8 mouse cellular contexts compared by ENCODE assay signal in genomic region chr6:112946895-112947436, GRCm38 (mm10). TPM values are rescaled to one million over a fixed set of nuclear protein-coding genes. Genes with fewer than 3 reads are reported as not detected.
DNase-seq lines count a peak whose midpoint lies in the region; ATAC-seq lines count a peak whose summit lies in the region.

Gene Srgap3, minus strand, starts transcription at chr6:112947266.

- no peaks in the 10 kb centered on the region for H3K27me3 ChIP-seq in intestine, embryonic 16.5 days (replicated peaks; ENCODE audit: control insufficient read depth, insufficient read depth, low read length)

- peaks cover 23% of the 10 kb centered on the region for H3K4me1 ChIP-seq in intestine, embryonic 16.5 days (ENCODE audit: control insufficient read depth, insufficient read depth, low read length)

- peak within 1 kb of the TSS; percentile 68 for H3K4me3 ChIP-seq in intestine, embryonic 16.5 days (ENCODE audit: low read length)

- DNase-seq in adrenal gland, adult 2 months = peak; percentile 91
- DNase-seq in embryo, embryonic 10 days (ENCODE audit: low spot score) = peak; percentile 91
- DNase-seq in gastrocnemius, postnatal 36 days = peak; percentile 54 to 63
- DNase-seq in left cerebral cortex, postnatal 25 days (ENCODE audit: low spot score in 2 of 2) = peak; percentile 81 to 96
- peak; percentile 88 for DNase-seq in mesoderm, embryonic 11.5 days (ENCODE audit: low read depth, low spot score)
- DNase-seq in right cerebral cortex, postnatal 36 days (ENCODE audit: low spot score in 2 of 2) = peak; percentile 82 to 92

- H3K9ac ChIP-seq in intestine, embryonic 16.5 days (ENCODE audit: low read depth, low read length) = peak within 1 kb of the TSS; percentile 78

- H3K4me2 ChIP-seq in intestine, embryonic 16.5 days (ENCODE audit: low read depth, low read length) = peak within 1 kb of the TSS; percentile 89

- intact Hi-C loops in gastrocnemius, postnatal 36 days (cut with DNase I) = no loop called here
- intact Hi-C loops in left cerebral cortex, postnatal 25 days (cut with DNase I) = loop anchor here (2.0 to 5.0 kb wide), 6 partner anchors 54 to 220 kb away; no protein-coding TSS in a partner anchor

- WGBS in intestine, embryonic 16.5 days = under 1% methylated on average over 31 of the region's 31 CpGs

- no peaks in the 10 kb centered on the region for H3K36me3 ChIP-seq in intestine, embryonic 16.5 days (ENCODE audit: control insufficient read depth, insufficient read depth, low read length)

- H3K27ac ChIP-seq in intestine, embryonic 16.5 days (ENCODE audit: low read length) = peak within 1 kb of the TSS; percentile 60

- ATAC-seq in intestine, embryonic 16.5 days = peak; percentile 96
- no peak for ATAC-seq in inflammation-experienced regulatory T-cells, adult 6 months

- H3K9me3 ChIP-seq in intestine, embryonic 16.5 days (ENCODE audit: control insufficient read depth, low read length) = no peaks in the 10 kb centered on the region

RNA-seq across cellular contexts. Expression of gene Srgap3, which starts in this region (rescaled TPM):
- 10 to 100 TPM; 14.3 to 21.2 TPM for total RNA-seq in adrenal gland, adult 2 months (2021)
- polyA plus RNA-seq in adrenal gland, adult 2 months (2012; rRNA removed) = 3.2 and 3.7 TPM in 2 replicates
- total RNA-seq in gastrocnemius, postnatal 36 days (2021) = 1 to 10 TPM; 1.2 to 1.3 TPM
- polyA plus RNA-seq in intestine, embryonic 16.5 days (2015; fragmentation: Nextera tagmentation; extraction: Ambion mirVana) = 2.1 and 3.5 TPM in 2 replicates
- total RNA-seq in left cerebral cortex, postnatal 25 days (2021) = 100 to 1,000 TPM; 204 to 206 TPM
- under 1 TPM; 0.20 to 0.90 (median 0.68) TPM for polyA plus RNA-seq in inflammation-experienced regulatory T-cells, adult 6 months (2017; shearing (Covaris generic))

Comparison
In these comparisons a context has a peak if more than half of its experiments do, and no peak if none do; other contexts are left out.
1. RNA of gene Srgap3 (total RNA-seq): 204 to 206 TPM in left cerebral cortex, postnatal 25 days; 14.3 to 21.2 TPM in adrenal gland, adult 2 months and 1.2 to 1.3 TPM in gastrocnemius, postnatal 36 days; every median in the first group is over 4 times any median in the second.
2. Peak in every context shown above with its lines, with median percentiles within 50 percentile points of each other: DNase-seq.